Mouse (Mus musculus): ENCODE measurements around the gene Serping1. TPM values are rescaled to one million over a fixed set of nuclear protein-coding genes. Genes with fewer than 3 reads are reported as not detected.
"Not testable (repeated sequence)": the region's sequence is repeated elsewhere in the genome, so short reads cannot be mapped to it uniquely, and the experiment has no call there.

Serping1 gene
- total RNA-seq (2017) = not detected in 2 replicates

GRCm38 (mm10) chr2:84775241-84775640 is at the start of gene Serping1:
Serping1 (minus strand) TSS chr2:84775444.
- no peak for ATAC-seq (replicated peaks; ENCODE audit: low read depth, poor library complexity, severe bottlenecking)

- no peak for ATAC-seq (replicated peaks; ENCODE audit: low read depth, poor library complexity, severe bottlenecking)
Measured at GRCm38 (mm10) chr2:84823237-84823636, 48.0 kb upstream of the Serping1 start.

- ATAC-seq (replicated peaks; ENCODE audit: low read depth, poor library complexity, severe bottlenecking) = no peak
Measured at GRCm38 (mm10) chr2:84822552-84822951, 47.3 kb upstream of the Serping1 start, which contains the start of gene Smtnl1. Smtnl1 (minus strand) TSS chr2:84822652.

DNA sequence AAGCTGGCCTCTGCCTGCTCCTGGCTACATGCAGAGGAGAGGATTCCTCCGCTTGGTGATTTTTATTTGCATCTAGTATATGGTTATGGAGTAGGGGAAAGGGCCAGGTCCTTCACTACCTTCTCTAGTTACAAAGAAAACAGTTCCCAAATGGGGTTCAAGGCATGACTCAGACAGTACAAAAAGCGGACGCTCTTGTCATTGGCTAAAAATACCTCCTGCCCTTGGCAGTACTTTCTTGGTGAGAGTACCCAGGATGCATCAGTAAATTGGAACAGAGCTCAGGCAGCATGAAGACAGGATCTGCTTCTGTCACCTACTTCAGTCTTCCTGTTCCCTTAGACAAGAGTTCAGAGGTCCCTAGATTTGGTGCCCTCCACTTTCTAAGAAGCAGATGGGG is 44.6 kb upstream of the Serping1 start:
- 0 out of 2 replicates have a peak, but pooled peaks have one; percentile 51 for ATAC-seq (replicated peaks; ENCODE audit: low read depth, poor library complexity, severe bottlenecking)

GRCm38 (mm10) chr2:84812676-84813075 is 37.4 kb upstream of the Serping1 start:
- no peak for ATAC-seq (replicated peaks; ENCODE audit: low read depth, poor library complexity, severe bottlenecking)

DNA sequence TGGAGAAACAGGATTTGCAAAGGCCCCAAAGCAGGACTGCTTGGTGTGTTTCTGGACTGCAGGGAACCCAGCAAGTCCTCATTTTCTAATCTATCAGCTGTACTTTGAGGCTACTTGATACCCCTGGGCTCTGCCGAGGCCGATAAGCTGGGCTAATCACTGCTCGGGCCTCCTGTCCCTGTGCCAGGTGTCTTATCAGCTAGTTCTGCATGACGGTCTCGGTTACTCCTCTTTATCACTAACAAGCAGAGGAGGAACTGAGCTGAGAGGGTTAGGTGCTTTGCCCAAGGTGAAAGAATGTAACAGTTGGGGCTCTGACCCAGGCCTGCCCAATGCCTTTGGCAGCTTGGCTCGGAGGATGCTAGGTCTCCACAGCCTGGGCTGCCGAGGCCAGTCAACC is 36.6 kb upstream of the Serping1 start:
- ATAC-seq (replicated peaks; ENCODE audit: low read depth, poor library complexity, severe bottlenecking) = peak; percentile 81

DNA sequence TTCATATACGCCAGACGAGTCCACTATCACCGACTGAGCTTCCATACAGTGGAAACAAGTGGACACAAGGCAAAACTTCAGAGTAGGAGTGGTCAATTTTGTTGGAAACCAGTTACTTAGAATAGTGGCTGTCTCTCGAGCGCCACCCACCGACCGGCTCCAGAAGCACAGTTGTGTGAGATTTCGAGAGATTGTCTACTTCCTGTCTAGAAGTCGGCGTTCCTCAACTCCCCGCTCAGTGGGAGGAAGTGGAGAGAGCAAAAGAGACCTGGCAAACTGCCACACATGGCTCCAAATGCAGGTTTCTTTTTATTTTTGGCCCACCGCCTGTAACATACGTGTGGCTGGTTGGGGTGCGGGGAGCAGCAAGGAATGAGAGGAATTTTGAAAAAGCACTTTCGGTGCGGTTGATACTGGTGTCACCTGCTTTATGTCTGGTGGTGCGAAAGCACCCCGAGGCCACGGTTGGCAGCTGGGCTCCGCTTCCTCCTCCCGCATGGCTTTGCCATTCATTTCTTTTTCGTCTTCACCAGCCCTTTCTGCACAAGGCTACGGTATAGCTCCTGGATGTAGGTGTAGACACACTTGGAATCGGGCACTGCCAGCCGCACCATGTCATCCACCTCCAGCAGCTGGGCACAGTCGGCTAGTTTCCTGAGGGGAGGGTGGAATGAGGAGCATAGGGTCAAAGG is 35.8 kb upstream of the Serping1 start:
- peak; percentile 68 for ATAC-seq (replicated peaks; ENCODE audit: low read depth, poor library complexity, severe bottlenecking)

DNA sequence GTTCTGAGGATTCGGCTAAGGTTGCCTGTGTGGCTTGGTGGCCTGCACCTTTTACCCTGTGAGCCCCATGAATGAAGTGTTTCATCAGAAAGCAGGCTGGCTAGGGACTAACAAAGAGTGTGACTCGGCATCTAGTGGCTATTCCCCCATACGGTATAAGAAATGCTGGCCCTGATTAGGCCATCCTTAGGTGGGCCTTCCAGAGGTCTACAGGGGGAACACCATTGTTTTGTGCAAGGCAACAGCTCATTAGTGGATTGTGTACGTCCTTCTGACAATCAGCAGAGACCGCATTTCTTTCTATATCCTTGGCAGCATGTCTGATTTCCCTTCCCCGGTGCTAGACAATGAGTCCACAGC is 35.3 kb upstream of the Serping1 start:
- no peak for ATAC-seq (replicated peaks; ENCODE audit: low read depth, poor library complexity, severe bottlenecking)

GRCm38 (mm10) chr2:84809330-84809729 is 34.1 kb upstream of the Serping1 start:
- no peak for ATAC-seq (replicated peaks; ENCODE audit: low read depth, poor library complexity, severe bottlenecking)

- no peak for ATAC-seq (replicated peaks; ENCODE audit: low read depth, poor library complexity, severe bottlenecking)
Measured at GRCm38 (mm10) chr2:84806546-84806945, 31.3 kb upstream of the Serping1 start.

GRCm38 (mm10) chr2:84803963-84804362 is 28.7 kb upstream of the Serping1 start:
- ATAC-seq (replicated peaks; ENCODE audit: low read depth, poor library complexity, severe bottlenecking) = no peak

DNA sequence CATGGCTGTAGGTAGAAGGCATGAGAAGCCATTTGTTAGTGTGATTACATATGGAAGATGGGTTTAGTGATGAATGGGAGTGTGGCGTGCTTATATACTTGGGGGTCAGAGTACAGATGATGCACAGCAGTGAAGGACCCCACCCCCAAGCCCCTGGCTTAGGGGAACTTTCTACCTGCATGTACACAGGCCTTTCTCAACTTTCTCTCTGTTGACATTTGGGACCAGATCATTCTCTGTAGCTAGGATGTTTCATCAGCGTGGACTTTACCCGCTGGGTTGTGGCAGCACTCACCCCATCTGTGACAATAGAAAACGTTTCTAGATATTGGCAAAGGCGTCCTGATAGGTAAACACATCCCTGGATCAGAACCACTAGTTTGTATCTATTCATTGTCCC is 26.0 kb upstream of the Serping1 start:
- not testable (repeated sequence) for ATAC-seq (replicated peaks; ENCODE audit: low read depth, poor library complexity, severe bottlenecking)

- ATAC-seq (replicated peaks; ENCODE audit: low read depth, poor library complexity, severe bottlenecking) = no peak
Measured at GRCm38 (mm10) chr2:84800304-84800703, 25.1 kb upstream of the Serping1 start.

DNA sequence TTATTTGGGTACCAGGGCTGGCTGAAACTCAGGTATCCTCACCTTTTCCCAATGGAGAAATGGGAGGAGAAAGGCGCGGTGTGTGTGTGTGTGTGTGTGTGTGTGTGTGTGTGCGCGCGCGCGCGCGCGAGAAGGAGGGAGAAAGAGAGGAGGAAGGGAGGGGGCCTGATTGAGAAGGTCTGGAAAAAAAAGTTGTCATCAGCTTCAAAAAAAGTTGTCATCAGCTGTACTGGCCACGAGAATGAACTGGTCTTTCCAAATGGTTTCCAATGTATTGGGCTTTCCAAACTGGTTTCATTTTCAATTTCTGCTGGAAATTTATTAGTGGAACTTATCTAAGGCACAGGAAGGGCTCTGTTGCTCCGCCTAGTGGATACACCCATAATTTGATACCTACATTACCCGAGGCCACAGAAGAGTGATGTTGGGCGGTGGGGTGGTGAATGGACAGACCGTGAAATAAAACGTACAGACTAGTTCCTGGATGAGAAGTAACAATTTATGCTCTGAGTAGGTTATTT is 23.9 kb upstream of the Serping1 start:
- peak; percentile 76 for ATAC-seq (replicated peaks; ENCODE audit: low read depth, poor library complexity, severe bottlenecking)

GRCm38 (mm10) chr2:84798493-84798921 is 23.3 kb upstream of the Serping1 start, which contains the start of gene Ube2l6:
Ube2l6 (plus strand) TSS chr2:84798828.
- peak; percentile 82 for ATAC-seq (replicated peaks; ENCODE audit: low read depth, poor library complexity, severe bottlenecking)

DNA sequence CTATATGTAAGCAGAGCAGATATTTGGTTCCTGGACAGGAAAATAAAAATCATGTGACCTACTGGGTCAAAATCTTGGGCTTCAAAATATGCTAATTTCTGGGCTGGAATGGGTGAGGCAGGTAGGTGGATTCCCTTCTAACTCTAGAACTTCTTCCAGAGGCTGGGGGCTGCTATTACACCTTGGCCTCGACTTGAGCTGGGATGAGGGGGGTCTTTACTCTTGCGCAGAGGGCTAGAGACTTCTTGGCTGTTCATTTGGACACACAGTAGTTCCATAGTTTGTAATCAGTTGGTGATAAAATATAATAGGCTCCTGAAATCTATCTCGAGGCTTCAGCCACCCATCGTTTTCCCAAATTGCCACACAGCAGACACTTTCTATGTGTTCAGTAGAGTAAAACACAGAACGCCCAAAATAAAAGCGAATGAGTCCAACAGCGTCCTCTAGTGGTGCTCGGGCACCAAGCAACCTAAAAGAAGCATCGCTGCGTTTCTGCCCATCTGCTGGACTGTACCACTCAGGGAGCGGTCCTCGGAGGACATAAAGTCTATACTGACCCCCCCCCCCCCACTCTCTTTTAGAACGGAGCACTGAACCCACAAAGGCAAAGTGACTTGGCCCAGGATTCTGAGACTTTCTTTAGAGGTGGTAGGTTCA is 22.7 kb upstream of the Serping1 start:
- ATAC-seq (replicated peaks; ENCODE audit: low read depth, poor library complexity, severe bottlenecking) = peak; percentile 55

GRCm38 (mm10) chr2:84793871-84794270 is 18.6 kb upstream of the Serping1 start:
- no peak for ATAC-seq (replicated peaks; ENCODE audit: low read depth, poor library complexity, severe bottlenecking)

GRCm38 (mm10) chr2:84793154-84793553 is 17.9 kb upstream of the Serping1 start:
- ATAC-seq (replicated peaks; ENCODE audit: low read depth, poor library complexity, severe bottlenecking) = peak; percentile 54; the same call in 1 of the 2 replicates

DNA sequence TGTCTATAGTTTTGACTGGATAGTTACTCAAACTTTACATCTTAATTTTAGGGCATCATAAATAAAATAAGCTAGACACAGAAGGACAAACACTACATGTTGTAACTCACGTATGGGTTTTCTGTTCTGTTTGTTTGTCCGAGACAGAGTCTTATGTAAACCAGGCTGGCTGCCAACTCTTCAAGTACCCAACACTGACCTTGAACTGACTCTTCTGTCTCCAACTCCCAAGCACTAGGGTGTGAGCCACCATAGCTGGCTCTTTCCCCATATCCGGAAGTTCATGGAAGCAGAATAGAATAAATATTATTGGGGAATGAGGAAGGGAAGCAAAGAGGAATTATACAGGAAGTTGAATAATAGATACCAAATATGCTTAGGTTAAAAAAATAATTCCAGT is 17.3 kb upstream of the Serping1 start:
- ATAC-seq (replicated peaks; ENCODE audit: low read depth, poor library complexity, severe bottlenecking) = no peak

DNA sequence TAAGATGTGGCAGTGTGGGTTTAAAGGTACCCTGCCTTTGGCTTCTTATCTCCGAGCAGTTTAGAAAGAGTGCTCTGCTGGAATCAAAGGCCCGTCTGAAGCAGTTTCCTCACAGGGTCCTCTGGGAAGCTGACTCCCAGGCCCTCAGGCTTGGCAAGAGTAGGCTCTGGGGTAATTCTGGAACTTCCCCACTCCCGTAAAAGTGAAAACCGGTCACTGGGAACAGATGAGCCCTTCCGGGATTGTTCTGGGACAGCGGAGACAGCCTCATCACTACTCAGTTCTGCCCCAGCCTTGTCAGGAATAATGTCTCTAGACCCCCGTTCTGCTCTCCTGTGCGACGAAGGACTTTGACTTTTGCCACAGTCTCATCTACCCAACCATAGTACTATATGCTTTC is 15.2 kb upstream of the Serping1 start:
- no peak for ATAC-seq (replicated peaks; ENCODE audit: low read depth, poor library complexity, severe bottlenecking)

GRCm38 (mm10) chr2:84788316-84788715 is 13.1 kb upstream of the Serping1 start:
- ATAC-seq (replicated peaks; ENCODE audit: low read depth, poor library complexity, severe bottlenecking) = peak; percentile 22
